Mouse (Mus musculus) cortical plate, adult 2 months (tissue): Measurements from ENCODE around the gene Tas2r135. TPM values are rescaled to one million over a fixed set of nuclear protein-coding genes. Genes with fewer than 3 reads are reported as not detected.

ENCODE experiments used
- H3K27ac ChIP-seq: fragments of 200-500 bp; 2 replicates; pipeline ENCODE4 v1.5.1; 2012; ENCODE audit warnings: low read length, control low read depth, inconsistent platforms; ENCODE audit not compliant: insufficient read depth
- H3K4me1 ChIP-seq: fragments of 200-500 bp; 2 replicates; pipeline ENCODE4 v1.6.1; 2011; ENCODE audit warnings: low read length; ENCODE audit not compliant: control insufficient read depth, insufficient read depth
- H3K4me3 ChIP-seq: fragments of 200-500 bp; 2 replicates; pipeline ENCODE4 v1.5.1; 2011; ENCODE audit warnings: mild to moderate bottlenecking, low read length, control low read depth; ENCODE audit not compliant: insufficient read depth
- CTCF ChIP-seq: fragments of 200-500 bp; IDR thresholded peaks from 2 replicates; pipeline ENCODE4 v1.5.1; 2011; ENCODE audit warnings: mild to moderate bottlenecking, control low read depth, low read length; ENCODE audit not compliant: insufficient read depth; ENCODE audit errors: extremely low read depth
- POLR2A ChIP-seq: fragments of 200-500 bp; IDR thresholded peaks from 2 replicates; pipeline ENCODE4 v1.6.1; 2011; ENCODE audit warnings: mild to moderate bottlenecking, low read length, control low read depth; ENCODE audit not compliant: insufficient read depth; ENCODE audit errors: extremely low read depth
- polyA plus RNA-seq: library from polyadenylated mRNA; depleted of rRNA; stranded (reverse); fragments of >200 nt; gene quantifications from 2 replicates; pipeline ENCODE4 v1.2.3, GENCODE M21; 2012; rRNA removed

The Tas2r135 gene
- polyA plus RNA-seq, result 0.19 TPM in 2 replicates

DNA sequence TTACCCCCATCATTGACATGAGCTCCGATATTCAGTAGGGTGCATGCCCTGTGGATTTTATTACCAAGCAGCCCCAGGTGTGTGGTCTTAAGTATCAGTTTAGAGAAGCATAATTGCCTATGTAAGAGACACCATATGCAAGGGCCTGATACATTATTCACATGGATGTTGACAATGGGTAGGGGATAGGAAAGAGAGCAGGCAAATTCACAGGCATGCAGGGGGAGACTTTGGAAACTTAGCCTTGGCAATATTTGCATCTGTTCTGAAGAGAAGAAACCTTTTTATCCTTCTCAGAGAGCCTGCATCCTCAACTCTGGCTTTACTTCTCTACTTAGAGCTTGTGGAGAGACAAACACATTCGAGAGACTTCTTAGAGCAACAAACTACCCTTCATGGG is at the start of gene Tas2r135:
Gene Tas2r135 (plus strand): TSS at position 301 of the 400 bp plus-strand sequence.
- no peak for TF ChIP-seq POLR2A
- no peak for TF ChIP-seq CTCF
- Histone ChIP-seq H3K4me3 (no peak within 1 kb of the TSS), H3K27ac (no peak within 1 kb of the TSS), H3K4me1 (no peaks in the 10 kb centered on the region)

- Histone ChIP-seq H3K27ac (no peak overlapping the region), H3K4me1 (peaks cover 12% of the 10 kb centered on the region), H3K4me3 (no peak overlapping the region)
- TF ChIP-seq POLR2A (no peak), CTCF (no peak)
Observed at GRCm38 (mm10) chr6:42355794-42356600, 49.2 kb upstream of the Tas2r135 start.

DNA sequence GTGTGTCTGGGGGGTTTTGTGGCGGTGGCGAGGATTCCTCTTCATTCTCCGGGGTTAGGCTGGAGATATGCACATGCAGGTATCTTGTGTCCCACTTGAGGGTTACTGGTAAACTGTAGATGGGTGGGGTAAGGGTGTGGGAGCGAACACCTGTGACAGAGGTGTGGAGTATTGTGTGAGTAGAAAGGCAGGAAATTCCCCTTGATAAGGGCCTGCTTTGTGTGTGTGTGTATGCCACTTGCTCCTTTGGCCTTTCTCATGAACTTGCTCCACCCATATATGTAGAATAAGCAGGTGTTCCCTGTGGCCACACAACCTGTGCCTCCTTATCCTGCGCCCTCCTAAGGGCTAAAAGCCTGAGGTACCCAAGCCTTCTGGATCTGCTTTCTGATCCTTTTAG is 48.3 kb upstream of the Tas2r135 start:
- Histone ChIP-seq H3K4me3 (no peak overlapping the region), H3K4me1 (peaks cover 10% of the 10 kb centered on the region), H3K27ac (no peak overlapping the region)
- no peak for TF ChIP-seq POLR2A
- TF ChIP-seq CTCF, result no peak

GRCm38 (mm10) chr6:42357901-42358300 is 47.3 kb upstream of the Tas2r135 start:
- Histone ChIP-seq H3K27ac (no peak overlapping the region), H3K4me3 (no peak overlapping the region), H3K4me1 (peaks cover 10% of the 10 kb centered on the region)
- TF ChIP-seq CTCF (no peak), POLR2A (no peak)

DNA sequence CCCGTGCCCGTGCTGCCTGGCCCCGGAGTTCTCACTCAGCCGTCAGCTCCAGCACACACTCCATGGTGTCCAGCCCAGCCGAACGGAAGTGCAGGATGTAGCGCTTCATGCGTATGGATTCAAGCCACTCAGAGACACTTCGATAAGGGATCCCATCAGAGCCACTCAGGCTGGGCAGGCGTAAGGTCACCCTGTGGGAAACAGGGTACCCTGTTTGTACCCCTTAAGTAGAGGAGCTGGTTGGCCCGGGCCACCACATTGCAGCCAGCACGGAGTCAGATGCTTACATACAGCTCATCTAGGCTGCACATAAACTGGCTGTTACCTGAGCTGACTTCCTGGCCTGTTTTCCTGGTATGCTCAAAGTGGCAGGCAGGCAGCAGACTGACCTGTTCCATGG is 46.3 kb upstream of the Tas2r135 start:
- Histone ChIP-seq H3K27ac (no peak overlapping the region), H3K4me1 (peaks cover 4% of the 10 kb centered on the region), H3K4me3 (no peak overlapping the region)
- TF ChIP-seq POLR2A (no peak), CTCF (no peak)

DNA sequence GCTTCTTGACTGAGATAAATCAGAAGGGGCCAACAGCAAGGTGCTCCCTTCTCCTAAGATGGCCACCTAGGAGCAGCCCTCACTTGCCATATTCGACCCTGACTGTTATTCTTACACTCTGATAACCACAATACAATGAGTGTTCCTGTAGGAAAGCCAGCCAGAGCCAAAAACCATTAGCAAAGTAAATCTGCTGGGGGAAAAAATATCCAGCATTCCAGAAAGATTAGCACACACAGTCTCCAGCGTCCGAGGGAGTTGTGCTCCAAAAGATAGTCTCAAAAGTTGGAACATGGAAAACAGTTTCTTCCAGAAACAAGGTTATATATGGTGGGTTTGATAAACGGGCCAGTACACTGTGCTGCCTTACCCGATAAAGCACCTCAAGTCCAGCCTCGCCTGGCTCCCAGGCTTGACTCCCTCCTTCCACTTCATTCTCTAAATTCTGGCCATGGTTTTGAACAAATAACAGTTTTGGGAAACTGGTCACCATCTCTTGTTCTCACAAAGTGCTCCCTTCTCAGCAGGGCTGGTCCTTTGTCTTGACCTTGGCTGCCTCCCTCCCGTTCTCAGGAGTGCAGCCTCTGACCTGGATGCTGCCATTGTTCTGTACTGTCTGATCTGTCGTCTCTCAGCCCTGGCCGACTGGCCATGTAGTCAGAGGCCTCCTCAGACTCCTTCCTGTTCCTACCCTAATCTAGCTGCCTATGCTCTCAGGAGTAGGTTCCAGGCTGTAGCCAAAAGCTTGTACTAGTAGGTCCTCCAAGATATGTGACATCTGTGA is 45.7 kb upstream of the Tas2r135 start:
- TF ChIP-seq POLR2A (no peak), CTCF (no peak)
- H3K4me1 ChIP-seq, result peaks cover 1% of the 10 kb centered on the region; the same call in 1 of the 2 replicates

GRCm38 (mm10) chr6:42360231-42360840 is 44.9 kb upstream of the Tas2r135 start:
- Histone ChIP-seq H3K4me3 (no peak overlapping the region), H3K4me1 (no peaks in the 10 kb centered on the region), H3K27ac (no peak overlapping the region)
- no peak for TF ChIP-seq CTCF
- no peak for TF ChIP-seq POLR2A

More for the DNA sequence above, 45.7 kb upstream of the Tas2r135 start:
- H3K27ac ChIP-seq, result no peak overlapping the region
- H3K4me3 ChIP-seq, result no peak overlapping the region

DNA sequence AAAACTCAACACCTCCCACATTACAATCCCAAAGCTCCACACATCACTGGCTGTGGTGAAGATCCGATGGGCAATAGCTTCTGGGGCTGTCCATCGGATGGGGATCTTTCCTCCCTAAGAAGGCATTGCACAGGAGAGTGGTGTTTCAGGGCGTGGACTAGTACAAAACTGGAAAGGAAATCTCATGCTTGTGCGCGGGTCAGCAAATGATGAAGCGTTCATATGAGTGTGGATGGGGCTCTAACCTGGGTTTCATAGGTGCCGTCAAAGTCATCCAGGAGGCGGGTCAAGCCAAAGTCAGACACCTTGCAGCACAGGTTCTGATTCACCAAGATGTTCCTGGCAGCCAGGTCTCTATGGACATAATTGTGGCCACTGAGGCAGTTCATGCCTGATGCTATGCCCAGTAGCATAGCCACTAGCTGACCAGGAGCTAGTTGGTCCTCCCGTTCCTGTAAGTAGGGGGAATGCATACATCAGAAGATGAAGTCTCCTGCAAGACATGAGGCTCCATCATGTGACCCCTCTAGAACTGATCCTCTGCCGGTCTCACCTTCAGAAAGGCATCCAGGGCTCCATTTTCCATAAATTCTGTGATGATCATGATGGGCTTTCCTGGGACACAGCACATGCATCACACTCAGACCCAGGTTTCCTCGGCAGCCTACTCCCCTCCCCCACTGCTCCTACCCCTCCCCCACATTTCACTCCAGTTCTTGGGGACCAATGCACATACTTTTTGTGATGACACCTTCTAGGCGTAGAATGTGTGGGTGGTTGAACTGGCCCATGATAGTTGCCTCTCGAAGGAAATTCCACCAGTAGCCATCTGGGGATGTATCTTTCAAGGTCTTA is 44.0 kb upstream of the Tas2r135 start:
- no peak overlapping the region for H3K4me3 ChIP-seq
- no peaks in the 10 kb centered on the region for H3K4me1 ChIP-seq
- no peak overlapping the region for H3K27ac ChIP-seq
- TF ChIP-seq CTCF (no peak), POLR2A (no peak)

- no peak overlapping the region for H3K4me3 ChIP-seq
- TF ChIP-seq POLR2A (no peak), CTCF (no peak)
- H3K4me1 ChIP-seq, result no peaks in the 10 kb centered on the region
- no peak overlapping the region for H3K27ac ChIP-seq
Observed at GRCm38 (mm10) chr6:42362074-42362473, 43.2 kb upstream of the Tas2r135 start.
